Mouse (Mus musculus) lung, postnatal 10 days (tissue): ENCODE results near the gene Shmt2.
A peak's percentile ranks its signal among the peaks of the same experiment; 100 is the strongest.

ENCODE experiments used
- DNase-seq: peaks from one replicate; pipeline ENCODE4 v3.0.0; 2021

Gene Shmt2

DNA sequence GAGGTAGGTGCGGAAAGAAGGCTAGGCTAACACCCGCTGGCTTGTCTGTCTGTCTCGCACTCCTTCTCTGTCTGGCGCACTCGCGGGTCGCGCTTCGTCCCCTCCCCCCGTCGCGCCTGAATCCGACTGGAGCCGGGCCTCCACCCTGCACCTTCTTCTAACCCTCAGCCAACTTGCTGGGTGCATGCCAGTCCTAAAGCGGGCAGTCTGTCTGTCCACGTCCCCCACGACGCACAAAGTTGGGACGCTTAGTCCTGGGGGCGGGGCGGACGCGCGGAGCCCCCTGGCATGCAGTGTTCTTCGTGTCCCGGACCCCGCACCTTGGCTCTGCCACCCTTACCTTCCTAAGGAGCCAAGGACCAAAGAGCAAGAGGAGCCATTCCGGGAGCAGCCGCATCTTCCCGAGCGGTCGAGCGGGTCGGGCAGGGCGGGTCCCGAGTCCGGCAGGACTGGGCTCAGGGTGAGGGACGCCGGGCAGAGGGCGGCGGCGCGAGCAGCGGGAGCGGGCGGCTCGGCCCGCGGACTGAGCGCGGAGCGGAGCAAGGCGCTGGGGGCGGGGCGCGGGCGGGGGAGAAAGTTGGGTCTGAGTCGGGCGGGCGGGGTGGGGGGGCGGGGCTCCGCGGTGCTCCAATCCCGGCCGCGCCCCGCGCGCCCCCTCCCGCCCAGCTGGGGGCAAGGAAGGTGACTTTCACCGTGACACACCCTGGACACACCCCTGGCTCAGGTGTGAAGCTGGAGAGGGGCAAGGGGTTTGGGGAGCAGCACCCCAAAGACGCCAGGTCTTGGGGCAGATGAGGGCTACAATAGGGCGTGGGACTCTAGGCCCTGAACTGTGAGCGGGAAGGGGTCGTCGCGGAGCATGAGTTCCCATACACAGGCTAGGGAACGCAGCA lies 12.0 kb upstream of the Shmt2 start, which contains the start of gene Nxph4:
Gene Nxph4 (minus strand): TSS at position 524 of the 893 bp plus-strand sequence.
- DNase-seq: no peak

DNA sequence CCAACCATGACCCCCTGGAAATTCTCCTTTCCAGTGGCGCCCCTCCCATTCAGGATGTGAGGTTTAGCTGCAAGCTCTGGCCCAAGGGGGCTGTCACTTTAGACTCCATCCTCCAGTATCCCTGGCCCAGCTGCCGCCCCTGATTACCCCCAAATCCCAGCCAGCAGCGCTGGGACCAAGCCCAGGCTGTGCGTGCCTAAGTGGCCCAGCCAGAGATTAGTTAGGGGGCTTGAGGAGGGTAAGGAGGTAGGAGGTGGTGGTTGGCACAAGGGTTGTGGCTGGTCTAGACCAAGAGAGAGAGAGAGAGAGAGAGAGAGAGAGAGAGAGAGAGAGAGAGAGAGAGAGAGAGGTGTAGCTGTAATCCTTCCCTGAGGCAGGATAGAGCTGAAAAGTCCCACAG lies 9.3 kb upstream of the Shmt2 start:
- no peak for DNase-seq

DNA sequence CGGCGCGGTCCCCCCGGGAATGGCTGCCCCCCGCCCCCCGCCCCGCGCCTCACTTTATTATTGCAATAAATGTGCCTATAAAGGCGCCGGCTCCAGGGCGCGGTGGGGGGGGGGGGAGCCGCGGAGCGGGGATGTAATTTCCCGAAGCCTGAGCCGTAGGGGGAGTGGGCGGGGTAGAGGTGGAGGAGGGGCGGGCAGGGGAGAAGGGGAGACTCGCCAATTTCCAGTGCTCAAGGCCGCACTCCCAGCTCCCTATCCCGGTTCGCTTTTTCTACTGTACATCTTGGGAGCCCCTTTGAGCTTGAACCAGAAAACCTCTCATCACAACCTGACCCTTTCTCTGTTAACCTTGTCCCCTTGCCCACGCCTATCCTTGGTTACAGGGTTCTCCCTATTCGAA lies 8.7 kb upstream of the Shmt2 start:
- DNase-seq: no peak

DNA sequence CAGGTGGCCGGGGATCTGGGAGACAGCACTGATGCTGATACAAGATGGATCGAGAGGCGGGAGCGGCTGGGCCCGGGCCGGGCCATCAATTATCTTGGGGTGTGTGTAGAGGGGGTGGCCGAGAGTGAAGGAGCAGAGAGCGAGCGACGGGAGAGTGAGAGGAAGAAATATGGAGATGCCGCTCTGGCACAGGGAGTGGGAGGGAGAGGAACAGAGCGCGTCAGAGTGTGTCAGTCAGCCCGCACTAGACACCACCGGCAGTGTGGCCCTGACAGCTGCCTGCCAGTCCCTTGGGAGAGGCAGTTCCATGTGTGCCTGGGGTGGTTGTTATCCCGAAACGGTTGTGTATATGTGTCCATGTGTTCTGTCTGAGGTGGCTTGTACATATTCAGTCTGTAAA lies 5.2 kb upstream of the Shmt2 start:
- DNase-seq: no peak

DNA sequence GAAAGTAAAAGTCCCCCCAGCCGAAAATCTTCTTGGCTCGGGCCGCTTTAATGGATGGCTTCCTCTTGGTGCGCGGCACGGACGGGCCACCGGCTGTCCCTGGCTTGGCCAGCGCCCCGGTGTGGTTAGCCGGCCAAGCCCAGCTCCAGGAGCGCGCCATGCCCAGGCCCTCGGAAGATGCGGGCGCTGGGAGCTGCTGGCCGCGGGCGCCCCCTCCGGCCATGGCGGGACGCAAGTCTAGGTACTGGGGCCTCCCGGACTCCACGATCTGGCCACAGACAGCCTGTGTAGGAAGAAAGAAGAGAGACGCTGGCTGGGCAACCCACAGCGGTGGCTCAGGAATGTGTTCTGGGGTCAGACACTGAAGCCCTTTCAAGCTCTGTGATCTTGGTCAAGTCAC lies 4.4 kb upstream of the Shmt2 start:
- peak; percentile 75 for DNase-seq

DNA sequence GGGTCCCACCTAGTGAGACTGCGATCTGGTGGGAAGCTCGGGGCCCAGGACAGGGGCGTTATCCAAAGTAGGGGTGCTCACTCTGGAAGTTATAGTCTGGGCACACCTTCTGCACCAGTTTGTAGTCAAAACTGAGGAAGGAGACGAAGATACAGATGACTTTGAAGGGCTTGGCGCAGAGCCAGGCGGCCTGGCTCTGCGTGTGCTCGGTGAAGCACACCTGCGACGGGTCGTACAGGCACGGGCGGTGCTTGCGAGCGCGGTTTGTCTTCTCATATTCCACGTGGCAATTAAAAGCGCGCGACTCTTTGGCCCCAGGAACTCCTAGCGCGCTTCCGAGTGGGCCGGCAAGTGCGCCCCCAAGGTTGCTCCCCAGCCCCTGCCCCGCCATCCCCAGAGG lies 3.8 kb upstream of the Shmt2 start:
- no peak for DNase-seq

DNA sequence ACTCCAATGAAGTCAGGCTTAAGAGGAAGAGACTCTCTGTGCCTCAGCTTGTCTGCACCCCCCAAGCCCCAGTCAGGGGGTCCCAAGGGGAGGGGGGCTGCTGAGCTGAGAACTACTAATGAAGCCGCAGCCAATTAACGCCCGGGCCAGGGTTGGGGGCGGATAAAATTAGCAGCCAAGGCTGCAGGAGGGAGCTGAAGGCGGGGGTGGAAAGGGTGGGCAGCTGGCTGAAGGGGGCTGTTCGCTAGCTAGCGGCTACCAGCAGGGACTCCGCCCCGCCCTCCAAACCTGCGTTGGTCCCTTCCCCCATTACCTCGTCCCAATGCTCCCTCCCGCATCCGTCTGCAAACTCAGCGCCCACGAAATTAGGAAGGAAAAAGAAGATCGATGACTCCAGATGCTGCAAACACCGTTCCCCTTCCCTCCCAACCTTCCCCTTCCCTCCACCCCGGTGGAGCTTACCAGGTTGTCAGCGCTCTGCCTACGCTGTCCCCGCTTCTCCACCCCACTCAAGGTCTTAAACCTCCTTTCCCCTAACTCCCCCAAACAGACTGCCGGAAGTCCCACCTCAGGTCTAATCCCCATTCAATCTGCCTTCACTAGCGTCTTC lies 2.5 kb upstream of the Shmt2 start:
- no peak for DNase-seq

DNA sequence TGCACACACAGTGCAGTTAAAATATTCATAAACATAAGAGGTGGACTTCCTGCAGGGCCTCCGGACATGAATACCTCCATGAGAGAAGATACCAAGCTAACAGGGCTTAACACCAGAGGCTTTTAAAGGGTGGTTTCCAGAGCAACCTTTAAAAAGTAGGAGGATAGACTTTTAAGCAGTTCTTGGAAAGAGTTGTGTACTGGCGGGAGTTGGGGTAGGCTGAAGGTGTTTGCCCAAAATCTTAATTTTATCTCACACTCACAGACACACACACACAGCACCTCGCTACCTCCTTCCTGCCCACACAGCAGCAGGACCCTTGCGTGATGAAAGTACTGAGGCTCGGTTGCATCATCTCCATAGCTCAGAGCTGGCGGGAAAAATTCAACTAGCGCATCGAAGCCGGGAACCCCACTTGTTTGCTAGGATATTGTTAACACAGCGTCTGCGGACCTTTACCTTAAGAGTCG lies 598 bp downstream of the Shmt2 start:
- DNase-seq: no peak

DNA sequence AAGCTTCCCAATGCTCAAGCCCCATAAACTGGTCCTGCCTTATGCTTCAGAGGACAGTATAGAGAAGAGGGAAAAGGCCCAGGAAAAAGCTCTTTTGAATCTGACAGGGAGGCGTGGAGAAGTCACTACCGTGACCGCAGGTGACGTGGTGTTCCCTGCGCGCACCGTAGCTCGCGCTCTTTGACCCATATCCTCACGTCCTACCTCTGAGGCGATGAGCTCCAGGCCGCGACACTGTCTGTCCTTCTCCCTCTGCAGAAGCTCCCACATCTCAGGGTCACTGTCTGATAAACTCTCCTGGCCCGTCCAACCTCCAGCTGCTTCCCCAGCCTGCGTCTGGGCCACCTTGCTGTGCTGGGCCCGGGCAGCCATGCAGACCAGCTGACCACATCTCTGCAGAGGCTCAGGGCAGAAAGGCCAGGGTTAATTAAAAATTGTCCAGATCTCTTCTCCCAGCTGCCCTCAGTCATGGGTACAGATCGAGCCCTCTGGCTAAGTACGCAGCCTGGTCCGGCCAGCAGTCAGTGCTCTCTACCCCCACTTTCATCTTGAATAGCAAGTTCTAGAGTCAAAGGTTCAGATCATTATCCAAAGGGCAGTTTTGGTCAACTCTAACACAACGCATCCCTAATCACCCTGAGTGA lies 1.4 kb downstream of the Shmt2 start:
- DNase-seq: no peak

DNA sequence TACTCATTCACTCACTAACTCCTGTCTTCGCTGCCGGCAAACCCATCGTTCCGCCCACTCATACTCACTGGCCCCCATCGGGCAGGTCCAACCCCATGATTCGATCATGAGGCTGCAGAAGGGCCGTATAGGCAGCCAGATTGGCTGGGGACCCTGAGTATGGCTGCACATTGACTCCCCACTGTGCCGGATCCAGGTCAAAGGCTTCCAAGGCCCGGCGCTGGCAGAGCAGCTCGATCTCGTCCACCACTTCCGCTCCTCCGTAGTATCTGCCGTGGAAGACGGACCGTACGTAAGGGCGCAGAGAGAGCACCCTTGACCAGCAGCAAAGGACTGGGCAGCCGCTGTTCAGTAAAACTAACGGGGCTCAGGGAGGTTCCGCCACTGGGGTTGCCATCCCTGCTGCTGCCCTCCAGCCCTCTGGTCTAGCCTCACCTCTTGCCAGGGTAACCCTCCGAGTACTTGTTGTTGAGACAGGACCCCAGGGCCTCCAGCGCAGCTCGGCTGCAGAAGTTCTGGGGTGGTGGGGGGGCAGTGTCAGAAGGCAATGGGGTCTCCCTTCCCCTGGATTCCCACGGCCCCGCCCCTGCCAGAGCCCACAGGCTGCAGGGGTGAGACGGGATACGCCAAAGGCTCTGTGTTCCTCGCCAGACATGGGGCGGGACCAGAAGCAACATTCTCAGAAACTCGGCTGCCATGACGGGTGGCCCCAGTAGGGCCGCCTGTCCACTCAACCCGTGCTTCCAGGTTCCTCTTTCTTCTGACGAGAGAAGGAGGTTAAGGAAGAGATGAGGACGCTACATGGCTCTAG lies 2.1 kb downstream of the Shmt2 start:
- no peak for DNase-seq

DNA sequence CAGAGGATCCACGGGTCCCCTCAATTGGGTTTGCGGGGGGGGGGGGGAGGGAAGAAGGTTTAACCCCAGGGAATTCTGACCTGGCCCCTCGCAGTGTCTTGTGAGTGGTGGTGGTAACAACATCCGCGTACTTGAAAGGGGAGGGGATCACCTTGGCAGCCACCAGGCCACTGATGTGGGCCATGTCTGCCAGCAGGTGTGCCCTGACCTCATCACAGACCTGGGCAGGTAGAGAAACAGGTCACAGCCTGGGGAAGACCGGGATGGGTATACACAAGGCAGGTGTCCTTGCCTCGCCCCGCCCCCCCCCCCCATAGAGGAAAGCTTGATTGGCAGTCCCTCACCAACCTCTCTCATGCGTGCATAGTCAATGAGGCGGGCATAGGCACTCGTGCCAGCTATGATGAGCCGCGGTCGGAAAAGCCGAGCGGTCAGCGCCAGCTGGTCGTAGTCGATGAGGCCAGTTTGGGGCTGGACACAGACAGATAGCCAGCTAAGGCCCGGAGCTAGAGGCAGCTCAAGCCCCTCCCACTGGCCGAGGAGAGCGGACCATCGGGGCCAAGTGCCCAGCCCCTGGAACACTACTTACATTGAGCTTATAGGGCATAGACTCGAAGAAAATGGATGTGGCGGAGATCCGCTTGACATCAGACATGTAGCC lies 3.1 kb downstream of the Shmt2 start:
- no peak for DNase-seq

DNA sequence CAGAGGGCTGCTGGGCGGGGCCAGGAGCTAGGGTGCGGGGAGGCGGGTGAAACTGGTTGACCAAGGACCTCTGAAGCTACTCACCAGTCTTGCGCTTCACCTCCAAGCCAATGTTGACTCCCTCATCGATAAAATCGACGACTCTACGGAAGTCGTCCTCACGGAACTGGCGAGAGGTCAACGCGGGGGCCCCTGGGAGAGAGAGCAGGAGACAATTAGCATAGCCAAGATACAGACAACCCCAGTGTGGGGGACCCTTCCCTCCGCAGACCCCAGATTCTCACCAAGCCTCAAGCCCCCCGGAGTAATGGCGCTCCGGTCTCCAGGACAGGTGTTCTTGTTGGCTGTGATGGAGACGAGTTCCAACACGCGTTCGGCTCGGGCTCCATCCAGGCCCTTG lies 4.3 kb downstream of the Shmt2 start:
- no peak for DNase-seq

DNA sequence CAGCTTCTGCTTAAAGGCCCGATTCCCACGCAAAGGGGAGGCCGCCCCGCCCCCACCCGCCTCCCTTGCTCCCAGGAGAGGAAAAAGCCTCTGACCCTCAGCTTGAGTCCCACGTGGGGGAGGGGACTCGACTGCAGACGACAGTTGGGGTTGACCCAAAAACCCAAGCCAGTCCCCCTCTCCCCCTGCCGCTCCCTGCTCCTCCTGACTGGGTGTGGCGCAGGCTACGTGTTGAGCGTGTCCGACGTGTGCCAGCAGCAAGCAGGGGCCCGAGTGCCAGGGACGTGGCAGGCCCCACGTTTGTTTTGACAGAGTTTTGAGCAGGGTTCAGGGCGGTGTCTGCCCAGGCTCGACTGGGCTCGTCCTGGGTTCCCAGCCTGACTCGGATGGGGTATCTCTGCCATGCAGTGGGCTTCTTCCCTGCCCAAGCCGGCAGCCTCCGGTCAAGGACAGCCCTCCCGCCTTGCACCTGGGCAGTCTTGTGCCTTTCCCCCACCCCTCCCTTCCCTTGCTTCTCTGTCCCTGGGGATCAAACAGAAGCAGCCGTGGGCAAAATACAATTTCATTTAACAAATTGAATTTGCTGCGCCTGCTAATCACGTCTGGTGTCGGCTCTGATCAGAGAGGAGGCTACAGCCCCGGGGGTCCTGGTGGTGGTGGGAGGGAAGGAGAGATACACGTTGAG lies 5.5 kb downstream of the Shmt2 start:
- peak; percentile 74 for DNase-seq

DNA sequence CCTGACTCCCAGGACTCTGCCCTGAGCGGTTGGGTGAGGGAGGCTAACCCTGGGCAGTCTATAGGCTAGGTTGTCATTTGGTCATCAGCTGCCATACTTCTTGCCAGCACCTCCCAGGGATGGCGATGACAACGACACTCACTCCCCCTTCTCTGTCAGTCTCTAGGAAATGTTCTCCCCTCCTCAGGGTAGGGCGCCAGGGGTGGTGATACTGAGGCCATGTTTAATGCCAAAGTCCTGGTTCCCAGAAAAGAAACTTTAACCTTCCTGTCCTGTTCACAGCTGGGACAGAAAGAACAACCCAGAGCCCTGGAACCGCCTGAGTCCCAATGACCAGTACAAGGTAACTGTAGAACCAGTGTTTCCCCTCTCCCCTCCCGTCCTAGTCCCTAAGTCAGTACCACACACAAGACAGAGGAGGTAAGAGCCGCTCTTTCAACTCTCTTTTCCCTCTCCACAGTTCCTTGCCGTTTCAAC lies 6.2 kb downstream of the Shmt2 start:
- DNase-seq: no peak

DNA sequence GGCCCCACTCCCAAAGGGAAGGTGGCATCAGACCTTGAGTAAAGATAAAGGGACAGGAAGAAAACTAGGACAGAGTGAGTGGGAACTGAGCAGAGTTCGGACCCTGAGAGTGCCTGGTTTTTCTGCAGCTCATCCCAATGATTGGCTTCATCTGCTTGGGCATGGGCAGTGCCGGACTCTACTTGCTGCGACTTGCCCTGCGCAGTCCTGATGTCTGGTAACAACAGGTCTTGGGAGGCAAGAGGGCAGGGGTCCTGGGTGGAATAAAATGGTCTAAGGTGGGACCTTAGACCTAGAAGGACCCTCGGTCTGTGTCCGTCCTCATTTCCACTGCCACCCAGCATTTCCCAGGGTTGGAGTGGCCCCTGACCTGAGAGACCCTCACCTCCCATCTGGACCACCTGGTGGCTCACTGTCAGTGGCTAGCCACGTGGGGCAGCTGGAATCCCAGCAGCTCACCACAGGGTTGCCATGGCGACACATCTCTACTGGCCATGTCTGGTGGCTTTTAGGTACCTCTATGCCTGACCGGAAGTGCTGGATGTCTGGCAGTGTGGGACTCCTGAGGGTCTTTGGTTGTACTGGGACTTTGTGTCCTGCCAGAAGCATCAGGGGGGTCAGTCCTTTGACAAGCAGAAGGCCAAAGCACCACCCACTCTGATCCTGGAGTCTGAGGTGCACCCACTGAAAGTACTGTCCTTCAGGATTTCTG lies 6.8 kb downstream of the Shmt2 start:
- DNase-seq: no peak

DNA sequence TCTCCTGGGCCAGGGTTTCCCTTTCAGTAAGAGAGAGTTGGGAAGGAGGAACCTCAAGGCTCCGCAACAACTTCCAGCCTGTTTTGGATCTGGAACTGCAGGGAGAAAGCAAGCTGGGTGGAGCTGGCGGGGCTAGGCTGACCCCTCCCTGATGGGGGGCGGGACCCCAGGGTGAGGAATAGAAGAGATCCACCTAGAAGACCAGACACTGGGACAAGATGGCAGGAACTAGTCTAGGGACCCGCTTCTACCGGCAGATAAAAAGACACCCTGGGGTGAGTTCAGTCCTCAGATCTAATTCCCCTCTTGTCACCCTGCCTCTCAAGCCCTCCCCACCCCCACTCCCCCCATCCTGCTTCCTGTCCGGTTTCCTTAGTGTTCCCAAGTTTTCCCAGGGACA lies 7.5 kb downstream of the Shmt2 start, which contains the start of gene Ndufa4l2:
Gene Ndufa4l2 (plus strand): TSS at position 204 of the 400 bp plus-strand sequence.
- peak; percentile 72 for DNase-seq

DNA sequence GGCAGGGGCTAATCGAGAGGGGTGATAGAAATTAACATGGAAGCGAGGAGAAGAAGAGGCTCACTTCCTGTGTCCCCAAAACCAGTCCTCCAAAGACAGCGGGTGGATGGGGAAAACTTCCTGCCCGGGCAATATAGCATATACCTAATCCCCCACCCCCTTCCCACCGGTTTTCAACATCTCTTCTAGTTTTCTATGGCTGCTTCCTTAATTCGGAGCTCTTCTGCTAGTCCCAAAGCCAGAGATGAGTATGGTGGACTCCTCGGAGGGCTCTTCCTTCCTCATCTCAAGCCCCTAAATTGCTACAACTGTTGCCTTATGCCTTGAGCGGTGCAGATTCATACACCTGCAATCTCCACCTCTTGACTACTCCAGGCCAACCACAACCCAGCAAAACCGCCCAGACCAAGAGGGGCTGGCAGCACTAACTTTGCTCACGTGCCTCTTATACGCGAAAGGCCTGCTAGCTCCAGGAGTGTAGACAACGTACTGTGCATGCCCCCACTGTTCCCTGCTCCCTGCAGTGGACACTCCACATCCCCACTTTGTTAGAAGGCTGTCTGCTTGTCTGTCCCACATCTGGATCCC lies 8.0 kb downstream of the Shmt2 start:
- DNase-seq: no peak

DNA sequence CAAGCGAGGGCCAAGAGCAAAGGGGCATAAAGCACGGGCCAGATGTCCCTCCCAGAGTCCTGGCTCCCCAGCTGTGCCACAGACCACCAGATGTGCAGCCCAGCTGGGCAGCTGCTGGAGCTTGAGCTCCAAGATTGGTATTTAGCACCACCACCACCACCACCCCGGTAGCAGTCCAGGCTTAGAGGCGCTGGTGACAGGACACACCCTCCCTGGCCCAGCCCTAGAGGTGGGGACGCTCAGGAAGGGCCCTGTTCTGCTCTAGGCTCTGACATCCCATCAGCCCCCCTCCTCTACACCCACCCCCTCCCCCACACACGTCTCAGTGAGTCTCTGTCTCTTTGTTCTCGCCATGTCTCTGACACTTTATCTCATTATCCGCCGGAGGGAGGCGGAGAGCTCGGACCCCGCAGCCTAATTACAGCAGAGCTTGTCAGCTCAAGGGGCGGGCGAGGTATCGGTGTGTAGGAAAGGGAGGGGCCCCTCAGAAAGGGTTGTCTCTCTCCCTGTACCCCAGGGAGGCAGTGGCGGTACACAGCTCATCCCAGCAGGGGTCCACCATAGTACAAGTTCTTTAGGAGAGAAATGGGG lies 8.6 kb downstream of the Shmt2 start:
- DNase-seq: no peak

DNA sequence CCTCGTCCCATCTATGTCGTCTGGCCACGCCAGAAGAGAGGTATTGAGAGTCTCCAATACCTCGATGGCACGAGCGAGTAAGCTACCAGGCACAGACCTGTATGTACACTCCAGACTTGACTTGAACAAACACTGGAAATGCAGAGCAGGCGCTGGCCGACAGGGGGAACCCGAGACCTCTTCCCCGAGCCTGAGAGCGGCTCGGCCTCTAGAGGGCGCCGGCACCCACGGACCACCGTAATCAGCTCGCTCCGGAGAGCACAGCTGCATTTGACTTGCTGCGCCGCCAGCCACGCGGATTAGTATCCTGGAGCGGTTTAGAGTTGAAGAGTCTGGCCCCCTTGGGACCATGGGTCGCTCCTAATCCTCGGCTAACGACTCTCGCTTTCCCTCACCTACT lies 9.4 kb downstream of the Shmt2 start:
- peak; percentile 94 for DNase-seq

DNA sequence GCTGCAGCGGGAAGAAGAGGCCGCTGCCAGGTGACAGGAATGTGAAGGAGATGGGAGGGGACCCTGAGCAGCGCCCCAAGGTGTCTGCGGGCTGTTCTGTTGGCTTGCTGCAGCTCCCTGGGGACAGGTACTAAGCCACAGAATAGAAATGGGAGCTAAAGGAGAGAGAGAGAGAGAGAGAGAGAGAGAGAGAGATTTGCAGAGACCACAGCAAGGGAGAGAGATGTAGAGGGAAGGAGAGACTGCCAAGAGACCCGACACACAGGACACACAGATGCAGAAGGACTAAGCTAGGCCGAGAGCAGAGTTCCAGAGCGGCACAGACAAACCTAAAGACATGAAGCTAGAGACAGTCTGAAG lies 10.0 kb downstream of the Shmt2 start:
- DNase-seq: no peak
